Mouse (Mus musculus) intestine, embryonic 14.5 days (tissue): ENCODE data around the gene Socs2. TPM values are rescaled to one million over a fixed set of nuclear protein-coding genes. Genes with fewer than 3 reads are reported as not detected.

Experiments used
- ATAC-seq: fragments of 200-750 bp; cut with Nextera tagmentation; replicated peaks from 2 replicates; pipeline ENCODE4 v1.8.0; 2017; ENCODE audit warnings: low read depth, moderate number of reproducible peaks, moderate TSS enrichment, moderate library complexity; ENCODE audit not compliant: low FRiP score, low TSS enrichment
- DNase-seq: peaks from one replicate; pipeline ENCODE4 v3.0.0-alpha.2; 2018; ENCODE audit warnings: low spot score
- H3K27ac ChIP-seq: fragments of 300-500 bp; sonication (generic); 2 replicates; pipeline ENCODE4 v1.5.1; 2014; ENCODE audit warnings: low read depth, mild to moderate bottlenecking, control low read depth
- H3K27me3 ChIP-seq: fragments of 300-500 bp; sonication (generic); replicated peaks from 2 replicates; pipeline ENCODE4 v1.6.1; 2014; ENCODE audit warnings: low read length, control low read depth; ENCODE audit not compliant: control insufficient read depth, insufficient read depth
- H3K36me3 ChIP-seq: fragments of 300-500 bp; sonication (generic); 2 replicates; pipeline ENCODE4 v1.6.1; 2014; ENCODE audit warnings: low read length, control low read depth; ENCODE audit not compliant: control insufficient read depth, insufficient read depth
- H3K4me1 ChIP-seq: fragments of 300-500 bp; sonication (generic); replicated peaks from 2 replicates; pipeline ENCODE4 v1.6.1; 2014; ENCODE audit warnings: low read length, control low read depth, mixed read lengths; ENCODE audit not compliant: control insufficient read depth, insufficient read depth
- H3K4me2 ChIP-seq: fragments of 300-500 bp; sonication (generic); 2 replicates; pipeline ENCODE4 v1.6.1; 2014; ENCODE audit warnings: low read length
- H3K4me3 ChIP-seq: fragments of 300-500 bp; sonication (generic); 2 replicates; pipeline ENCODE4 v1.5.1; 2014; ENCODE audit warnings: low read depth, low read length, control low read depth, mixed read lengths
- H3K9ac ChIP-seq: fragments of 300-500 bp; sonication (generic); 2 replicates; pipeline ENCODE4 v1.6.1; 2014; ENCODE audit warnings: mild to moderate bottlenecking, low read length
- H3K9me3 ChIP-seq: fragments of 300-500 bp; sonication (generic); 2 replicates; pipeline ENCODE4 v1.6.1; 2016; ENCODE audit warnings: low read length, control low read depth; ENCODE audit not compliant: control insufficient read depth
- WGBS: fragments of 180-500 bp; shearing (Covaris S2); extraction: QIAGEN DNeasy Blood & Tissue Kit; methylation state at CpG from one replicate; pipeline ENCODE4 v1.1.7; 2014; 5-methylcytosine and 5-hydroxymethylcytosine counted together
- polyA plus RNA-seq: library from polyadenylated mRNA; unstranded; fragments of >200 nt; fragmentation: Nextera tagmentation; extraction: Ambion mirVana; gene quantifications from 2 replicates; pipeline ENCODE4 v1.2.1, GENCODE M21; 2014

The Socs2 gene
- 47.1 and 52.7 TPM in 2 replicates for polyA plus RNA-seq

DNA sequence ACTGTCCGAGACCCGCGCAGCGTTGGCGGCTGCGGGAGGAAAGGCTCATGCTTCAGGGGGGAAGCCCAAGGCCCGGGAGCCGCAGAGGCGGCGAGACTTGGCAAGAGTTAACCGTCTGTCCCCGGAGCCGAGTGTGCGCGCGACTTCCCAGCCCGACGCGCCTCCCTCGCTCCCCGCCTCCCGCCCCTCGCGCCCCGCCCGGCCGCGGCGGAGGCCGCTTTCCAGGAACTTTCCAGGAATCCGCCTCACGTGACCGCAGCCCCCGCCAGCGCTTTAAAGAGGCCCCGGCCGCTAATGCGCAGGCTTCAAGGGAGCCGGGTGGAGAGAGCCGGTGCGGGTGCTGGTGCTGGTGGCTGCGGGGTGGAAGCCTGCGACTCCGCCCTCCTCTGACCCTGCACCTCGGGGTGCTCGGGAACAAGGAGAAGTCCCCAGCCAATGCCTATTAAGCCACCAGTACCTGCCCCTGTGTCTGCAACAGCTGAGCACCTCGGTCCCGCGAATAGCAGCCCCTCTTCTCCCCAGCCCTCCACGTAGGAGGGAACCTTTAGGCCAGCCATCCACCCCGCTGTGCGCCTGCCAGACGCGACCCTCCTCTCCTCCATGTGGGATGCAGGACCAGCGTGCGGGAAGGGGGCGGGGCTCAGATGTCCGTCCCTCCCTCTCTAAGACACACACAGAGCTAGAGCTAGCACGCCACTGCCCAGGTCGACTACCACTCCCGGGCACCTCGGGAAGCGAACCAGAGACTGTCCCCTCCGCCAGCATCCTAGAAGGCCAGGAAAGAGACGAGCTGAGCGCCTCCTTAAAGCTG is at the start of gene Socs2:
Gene Socs2, minus strand, starts transcription at position 496 of the 811 bp plus-strand sequence.
- H3K27me3 ChIP-seq: 0 out of 2 replicates have a peak, but pooled peaks cover 6% of the 10 kb centered on the region
- H3K36me3 ChIP-seq: no peaks in the 10 kb centered on the region
- H3K9ac ChIP-seq: peak within 1 kb of the TSS; percentile 69
- H3K9me3 ChIP-seq: no peaks in the 10 kb centered on the region
- H3K4me3 ChIP-seq: peak within 1 kb of the TSS; percentile 66
- DNase-seq: peak; percentile 95
- H3K4me2 ChIP-seq: peak within 1 kb of the TSS; percentile 94
- peak; percentile 85 for ATAC-seq
- peak within 1 kb of the TSS; percentile 84 for H3K27ac ChIP-seq
- 0% methylated on average over 48 of the region's 66 CpGs for WGBS
- H3K4me1 ChIP-seq: peaks cover 6% of the 10 kb centered on the region

- ATAC-seq: no peak
- H3K27ac ChIP-seq: no peak overlapping the region
- 14% methylated on average over 4 of the region's 4 CpGs for WGBS
Measured at GRCm38 (mm10) chr10:95465485-95465896, 48.5 kb upstream of the Socs2 start.

GRCm38 (mm10) chr10:95464527-95464926 is 47.5 kb upstream of the Socs2 start:
- peaks cover 6% of the 10 kb centered on the region; the same call in 1 of the 2 replicates for H3K4me1 ChIP-seq
- H3K4me2 ChIP-seq: no peak overlapping the region
- ATAC-seq (no peak), DNase-seq (no peak)
- H3K36me3 ChIP-seq: no peaks in the 10 kb centered on the region
- no peak overlapping the region for H3K4me3 ChIP-seq
- no peaks in the 10 kb centered on the region for H3K27me3 ChIP-seq
- no peak overlapping the region for H3K9ac ChIP-seq
- H3K27ac ChIP-seq: no peak overlapping the region
- 83% methylated on average over 6 of the region's 6 CpGs for WGBS
- H3K9me3 ChIP-seq: no peaks in the 10 kb centered on the region

More at GRCm38 (mm10) chr10:95465485-95465896, 48.5 kb upstream of the Socs2 start:
- no peak for DNase-seq
- no peaks in the 10 kb centered on the region for H3K9me3 ChIP-seq
- no peak overlapping the region for H3K4me2 ChIP-seq
- no peak overlapping the region for H3K4me3 ChIP-seq
- H3K27me3 ChIP-seq: no peaks in the 10 kb centered on the region
- no peak overlapping the region for H3K9ac ChIP-seq
- H3K4me1 ChIP-seq: peaks cover 6% of the 10 kb centered on the region; the same call in 1 of the 2 replicates
- no peaks in the 10 kb centered on the region for H3K36me3 ChIP-seq

GRCm38 (mm10) chr10:95462231-95462630 is 45.3 kb upstream of the Socs2 start:
- H3K4me2 ChIP-seq: no peak overlapping the region
- H3K36me3 ChIP-seq: no peaks in the 10 kb centered on the region
- ATAC-seq: no peak
- no peak overlapping the region for H3K9ac ChIP-seq
- 56% methylated on average over 1 of the region's 1 CpGs for WGBS
- H3K27me3 ChIP-seq: no peaks in the 10 kb centered on the region
- H3K9me3 ChIP-seq: no peaks in the 10 kb centered on the region
- DNase-seq: no peak
- peaks cover 6% of the 10 kb centered on the region; the same call in 1 of the 2 replicates for H3K4me1 ChIP-seq
- H3K4me3 ChIP-seq: no peak overlapping the region
- H3K27ac ChIP-seq: no peak overlapping the region

- no peaks in the 10 kb centered on the region for H3K27me3 ChIP-seq
- peaks cover 6% of the 10 kb centered on the region; the same call in 1 of the 2 replicates for H3K4me1 ChIP-seq
- ATAC-seq (no peak), DNase-seq (no peak)
- WGBS: 55% methylated on average over 4 of the region's 4 CpGs
- H3K9me3 ChIP-seq: no peaks in the 10 kb centered on the region
- H3K36me3 ChIP-seq: no peaks in the 10 kb centered on the region
- no peak overlapping the region for H3K9ac ChIP-seq
- H3K4me2 ChIP-seq: no peak overlapping the region
- no peak overlapping the region for H3K27ac ChIP-seq
- H3K4me3 ChIP-seq: no peak overlapping the region
Measured at GRCm38 (mm10) chr10:95461053-95461553, 44.1 kb upstream of the Socs2 start.

GRCm38 (mm10) chr10:95458050-95458806 is 41.2 kb upstream of the Socs2 start:
- Histone ChIP-seq H3K4me3 (no peak overlapping the region), H3K9me3 (no peaks in the 10 kb centered on the region), H3K27ac (no peak overlapping the region), H3K4me2 (no peak overlapping the region), H3K27me3 (no peaks in the 10 kb centered on the region), H3K36me3 (no peaks in the 10 kb centered on the region), H3K9ac (no peak overlapping the region), H3K4me1 (no peaks in the 10 kb centered on the region)
- ATAC-seq (no peak), DNase-seq (no peak)
- WGBS: 76% methylated on average over 9 of the region's 9 CpGs

DNA sequence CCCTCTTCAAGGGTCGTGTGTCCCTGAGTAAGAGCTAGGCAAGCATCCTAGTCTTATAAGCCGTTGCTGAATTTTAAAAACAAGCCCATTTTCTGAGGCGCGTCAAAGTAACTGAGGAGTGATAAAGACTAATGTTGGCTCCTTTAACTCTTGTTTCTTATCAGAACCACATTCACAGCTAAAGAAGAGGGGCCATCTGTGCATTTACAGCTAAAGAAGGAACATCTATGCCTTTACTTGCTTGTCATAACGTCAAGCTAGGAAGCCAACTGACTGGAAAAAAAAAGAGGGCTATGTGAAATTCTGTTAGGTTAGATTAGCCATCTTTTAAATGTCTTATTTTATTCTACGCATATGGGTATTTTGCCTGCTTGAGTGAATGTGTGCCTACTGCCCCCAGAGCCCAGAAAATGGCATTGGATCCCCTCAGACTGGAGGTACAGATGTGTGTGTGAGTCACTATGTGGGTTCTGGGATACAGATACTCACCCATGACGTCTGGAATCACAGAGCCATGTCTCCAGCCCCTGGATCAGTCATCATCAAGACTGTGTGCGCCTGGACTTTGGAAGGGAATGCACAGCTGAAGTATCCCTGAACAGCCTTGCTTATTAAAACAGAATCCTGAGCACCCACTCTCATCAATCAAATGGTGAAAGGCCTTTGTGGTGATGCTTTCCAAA is 40.5 kb upstream of the Socs2 start:
- 81% methylated on average over 8 of the region's 8 CpGs for WGBS
- no peaks in the 10 kb centered on the region for H3K4me1 ChIP-seq
- no peaks in the 10 kb centered on the region for H3K27me3 ChIP-seq
- H3K4me2 ChIP-seq: no peak overlapping the region
- H3K9ac ChIP-seq: no peak overlapping the region
- no peak overlapping the region for H3K27ac ChIP-seq
- ATAC-seq (no peak), DNase-seq (no peak)
- H3K4me3 ChIP-seq: no peak overlapping the region
- no peaks in the 10 kb centered on the region for H3K36me3 ChIP-seq
- H3K9me3 ChIP-seq: no peaks in the 10 kb centered on the region

DNA sequence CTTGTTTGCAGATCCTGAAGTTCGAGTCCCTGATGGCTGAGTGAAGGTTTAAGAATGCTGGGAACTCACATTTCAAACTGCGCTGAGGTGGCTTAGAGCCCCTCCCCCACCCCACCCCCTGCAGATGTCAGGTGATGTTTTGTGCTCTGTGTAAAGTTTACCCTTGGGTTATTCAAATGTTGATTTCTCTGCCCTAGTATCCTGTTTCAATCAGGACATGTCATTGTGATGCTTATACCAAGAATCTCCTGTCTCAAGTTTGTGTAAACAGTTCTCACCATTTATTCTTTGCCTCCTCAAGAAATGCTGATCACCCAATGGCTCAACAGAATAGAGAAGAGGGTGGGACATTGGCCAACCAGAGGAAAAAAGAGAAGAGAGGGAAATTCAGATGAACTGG is 39.1 kb upstream of the Socs2 start:
- 57% methylated on average over 2 of the region's 2 CpGs for WGBS
- no peaks in the 10 kb centered on the region for H3K27me3 ChIP-seq
- ATAC-seq (no peak), DNase-seq (no peak)
- no peak overlapping the region for H3K4me2 ChIP-seq
- no peaks in the 10 kb centered on the region for H3K36me3 ChIP-seq
- no peak overlapping the region for H3K4me3 ChIP-seq
- no peak overlapping the region for H3K9ac ChIP-seq
- no peak overlapping the region for H3K27ac ChIP-seq
- H3K4me1 ChIP-seq: no peaks in the 10 kb centered on the region
- no peaks in the 10 kb centered on the region for H3K9me3 ChIP-seq
